Mouse (Mus musculus): ENCODE data around the gene Hmbs. TPM values are rescaled to one million over a fixed set of nuclear protein-coding genes. Genes with fewer than 3 reads are reported as not detected.
"Not testable (repeated sequence)": the region's sequence is repeated elsewhere in the genome, so short reads cannot be mapped to it uniquely, and the experiment has no call there.

Gene Hmbs
- total RNA-seq, 2 experiments from 2014 or later, result 21.9 to 22.1 TPM

GRCm38 (mm10) chr9:44314910-44315309 lies 29.1 kb downstream of the Hmbs start:
- H3K27ac ChIP-seq, result peak overlapping the region; percentile 88
- no peak for TF ChIP-seq CTCF (conservative IDR thresholded peaks at IDR 0.05)
- H3K4me3 ChIP-seq, result no peak overlapping the region

GRCm38 (mm10) chr9:44314257-44314547 lies 29.8 kb downstream of the Hmbs start:
- H3K27ac ChIP-seq, result peak overlapping the region; percentile 88
- H3K4me3 ChIP-seq, result peak overlapping the region; percentile 32; the same call in 1 of the 2 replicates
- no peak for TF ChIP-seq CTCF (conservative IDR thresholded peaks at IDR 0.05)
- DNase-seq (ENCODE audit: low spot score in 2 of 2), result no peak

More at GRCm38 (mm10) chr9:44314910-44315309, 29.1 kb downstream of the Hmbs start:
- DNase-seq (ENCODE audit: low spot score in 2 of 2), result no peak

GRCm38 (mm10) chr9:44313476-44314256 lies 30.4 kb downstream of the Hmbs start:
- no peak for TF ChIP-seq CTCF (conservative IDR thresholded peaks at IDR 0.05)
- peak; percentile 86 for DNase-seq (ENCODE audit: low spot score in 2 of 2)
- peak overlapping the region; percentile 88 for H3K27ac ChIP-seq
- H3K4me3 ChIP-seq, result peak overlapping the region; percentile 32

- peak overlapping the region; percentile 71 for H3K27ac ChIP-seq
- no peak for DNase-seq (ENCODE audit: low spot score in 2 of 2)
- no peak overlapping the region; the same call in 1 of the 2 replicates for H3K4me3 ChIP-seq
- TF ChIP-seq CTCF (conservative IDR thresholded peaks at IDR 0.05), result no peak
These were observed 32.6 kb downstream of the Hmbs start for GRCm38 (mm10) chr9:44311136-44312134.

- TF ChIP-seq CTCF (conservative IDR thresholded peaks at IDR 0.05), result no peak
- DNase-seq (ENCODE audit: low spot score in 2 of 2), result no peak
- Histone ChIP-seq H3K27ac (peak overlapping the region; percentile 71), H3K4me3 (no peak overlapping the region)
These were observed 33.3 kb downstream of the Hmbs start for GRCm38 (mm10) chr9:44310750-44311135.

GRCm38 (mm10) chr9:44309756-44310155 lies 34.3 kb downstream of the Hmbs start:
- Histone ChIP-seq H3K27ac (no peak overlapping the region), H3K4me3 (no peak overlapping the region)
- DNase-seq (ENCODE audit: low spot score in 2 of 2), result no peak
- TF ChIP-seq CTCF (conservative IDR thresholded peaks at IDR 0.05), result no peak

GRCm38 (mm10) chr9:44307248-44307647 lies 36.8 kb downstream of the Hmbs start:
- Histone ChIP-seq H3K4me3 (no peak overlapping the region), H3K27ac (no peak overlapping the region)
- no peak for TF ChIP-seq CTCF (conservative IDR thresholded peaks at IDR 0.05)
- no peak for DNase-seq (ENCODE audit: low spot score in 2 of 2)

GRCm38 (mm10) chr9:44306532-44306931 lies 37.5 kb downstream of the Hmbs start:
- no peak for DNase-seq (ENCODE audit: low spot score in 2 of 2)

GRCm38 (mm10) chr9:44305466-44306079 lies 38.5 kb downstream of the Hmbs start, which contains the start of gene Hinfp:
Gene Hinfp (minus strand): TSS chr9:44305671.
- TF ChIP-seq CTCF (conservative IDR thresholded peaks at IDR 0.05), result no peak
- peak; percentile 97 to 99 for DNase-seq (ENCODE audit: low spot score in 2 of 2)
- Histone ChIP-seq H3K27ac (peak within 1 kb of the TSS; percentile 87), H3K4me3 (peak within 1 kb of the TSS; percentile 100)

More at GRCm38 (mm10) chr9:44306532-44306931, 37.5 kb downstream of the Hmbs start:
- Histone ChIP-seq H3K4me3 (no peak overlapping the region), H3K27ac (peak overlapping the region; percentile 82; the same call in 1 of the 2 replicates)
- no peak for TF ChIP-seq CTCF (conservative IDR thresholded peaks at IDR 0.05)

- not testable (repeated sequence) for DNase-seq (ENCODE audit: low spot score in 2 of 2); H3K27ac ChIP-seq; H3K4me3 ChIP-seq
These were observed 44.0 kb downstream of the Hmbs start for GRCm38 (mm10) chr9:44300001-44300400.

GRCm38 (mm10) chr9:44292490-44292889 lies 51.5 kb downstream of the Hmbs start:
- peak; percentile 74 for TF ChIP-seq CTCF (conservative IDR thresholded peaks at IDR 0.05)
- Histone ChIP-seq H3K27ac (no peak overlapping the region), H3K4me3 (no peak overlapping the region)
- DNase-seq (ENCODE audit: low spot score in 2 of 2), result no peak

GRCm38 (mm10) chr9:44288959-44289291 lies 55.1 kb downstream of the Hmbs start:
- Histone ChIP-seq H3K4me3 (peak overlapping the region; percentile 90), H3K27ac (peak overlapping the region; percentile 89)
- DNase-seq (ENCODE audit: low spot score in 2 of 2), result no peak
- no peak for TF ChIP-seq CTCF (conservative IDR thresholded peaks at IDR 0.05)

Measured in layer of hippocampus, adult 2 months (tissue).